Mouse (Mus musculus) adrenal gland, postnatal 4 days (tissue): Measurements from ENCODE around the gene Gm45208. TPM values are rescaled to one million over a fixed set of nuclear protein-coding genes. Genes with fewer than 3 reads are reported as not detected.
A peak's percentile ranks its signal among the peaks of the same experiment; 100 is the strongest.
"Not testable (repeated sequence)": the region's sequence is repeated elsewhere in the genome, so short reads cannot be mapped to it uniquely, and the experiment has no call there.

Experiments used
- DNase-seq, 2 experiments: peaks; one replicate each; pipeline ENCODE4 v3.0.0; 2021 to 2022; ENCODE audit warnings: low spot score in 2 of 2, mixed read lengths in 2 of 2
- total RNA-seq, 2 experiments: library from RNA; stranded (reverse); gene quantifications; 2 replicates each; pipeline ENCODE4 v1.2.3; 2021

Gene Gm45208
- total RNA-seq, 2 experiments from 2014 or later, result 1.4 TPM; not detected in 1

- DNase-seq, result no peak
Observed at GRCm38 (mm10) chrX:7725841-7726240, 3.8 kb downstream of the Gm45208 start.

- DNase-seq, result no peak
Observed at GRCm38 (mm10) chrX:7727176-7727575, 5.1 kb downstream of the Gm45208 start.

GRCm38 (mm10) chrX:7728215-7728921, 6.3 kb downstream of the Gm45208 start, which contains the start of gene Praf2:
TSS of gene Praf2 (plus strand) at chrX:7728439.
- DNase-seq, result peak; percentile 24 to 47

- no peak for DNase-seq
Observed at GRCm38 (mm10) chrX:7728922-7729265, 6.8 kb downstream of the Gm45208 start.

- peak; percentile 32 to 46 for DNase-seq
Observed at GRCm38 (mm10) chrX:7733571-7734156, 11.6 kb downstream of the Gm45208 start.

- no peak for DNase-seq
Observed at GRCm38 (mm10) chrX:7739336-7740081, 17.5 kb downstream of the Gm45208 start.

- no peak for DNase-seq
Observed at GRCm38 (mm10) chrX:7740082-7740819, 18.2 kb downstream of the Gm45208 start.

- no peak for DNase-seq
Observed at GRCm38 (mm10) chrX:7741103-7741502, 19.1 kb downstream of the Gm45208 start.

GRCm38 (mm10) chrX:7743470-7743869, 21.4 kb downstream of the Gm45208 start:
- DNase-seq, result no peak

GRCm38 (mm10) chrX:7744940-7745339, 22.9 kb downstream of the Gm45208 start:
- DNase-seq, result no peak

GRCm38 (mm10) chrX:7745429-7745828, 23.4 kb downstream of the Gm45208 start:
- DNase-seq, result no peak

GRCm38 (mm10) chrX:7750432-7751116, 28.5 kb downstream of the Gm45208 start, which contains the start of gene Ccdc120:
TSS of gene Ccdc120 (minus strand) at chrX:7750905.
- peak in 1 of 2 experiments; percentile 19 for DNase-seq

- DNase-seq, result not testable (repeated sequence)
Observed at GRCm38 (mm10) chrX:7753627-7754026, 31.6 kb downstream of the Gm45208 start.

- peak; percentile 63 to 69 for DNase-seq
Observed at GRCm38 (mm10) chrX:7762137-7762920, 40.3 kb downstream of the Gm45208 start, which contains the start of gene Tfe3. TSS of gene Tfe3 (plus strand) at chrX:7762560.

- DNase-seq, result no peak
Observed at GRCm38 (mm10) chrX:7762921-7763197, 40.8 kb downstream of the Gm45208 start.

- DNase-seq, result no peak
Observed at GRCm38 (mm10) chrX:7763631-7764393, 41.8 kb downstream of the Gm45208 start.

GRCm38 (mm10) chrX:7764657-7765280, 42.7 kb downstream of the Gm45208 start:
- DNase-seq, result no peak

GRCm38 (mm10) chrX:7765281-7765670, 43.2 kb downstream of the Gm45208 start:
- DNase-seq, result no peak

- no peak for DNase-seq
Observed at GRCm38 (mm10) chrX:7765764-7766163, 43.7 kb downstream of the Gm45208 start.
